Mouse (Mus musculus) Patski (cell line): ENCODE data around the gene Map2k5. TPM values are rescaled to one million over a fixed set of nuclear protein-coding genes. Genes with fewer than 3 reads are reported as not detected.

Experiments
- ATAC-seq: fragments of 100-300 bp; one replicate; pipeline ENCODE4 v1.8.0; 2021
- CTCF ChIA-PET: fragments of 350-600 bp; sonication (Branson Sonifier 250); formaldehyde crosslinking; loops from one replicate; lab custom pipeline; 2022; ENCODE audit warnings: inconsistent platforms; lab: Charles Lee
- POLR2A ChIA-PET: fragments of 350-600 bp; sonication (Branson Sonifier 250); formaldehyde crosslinking; loops from one replicate; lab custom pipeline; 2022; ENCODE audit warnings: antibody characterized with exemption, inconsistent platforms; lab: Charles Lee
- DNase-seq: peaks from one replicate; pipeline ENCODE4 v3.0.0-alpha.2; 2011; ENCODE audit warnings: low read depth, low spot score
- H3K27me3 ChIP-seq: fragments of 371-371 bp; one replicate; pipeline ENCODE4 v1.5.1; 2021
- CTCF ChIP-seq: fragments of 100-300 bp; IDR thresholded peaks from one replicate; pipeline ENCODE4 v1.5.1; 2021
- in situ Hi-C: fragments of 300-500 bp; cut with MboI; formaldehyde crosslinking; loops from 3 replicates; pipeline ENCODE4 v1.11.1; 2018; ENCODE audit warnings: low pct_unique_long_range_greater_than_20kb, mixed read lengths
- polyA plus RNA-seq: library from polyadenylated mRNA; unstranded; gene quantifications from one replicate; pipeline ENCODE4 v1.2.3, GENCODE M21; 2021

Gene Map2k5
- polyA plus RNA-seq, 1 experiment from 2014 or later, result 31.5 TPM

DNA sequence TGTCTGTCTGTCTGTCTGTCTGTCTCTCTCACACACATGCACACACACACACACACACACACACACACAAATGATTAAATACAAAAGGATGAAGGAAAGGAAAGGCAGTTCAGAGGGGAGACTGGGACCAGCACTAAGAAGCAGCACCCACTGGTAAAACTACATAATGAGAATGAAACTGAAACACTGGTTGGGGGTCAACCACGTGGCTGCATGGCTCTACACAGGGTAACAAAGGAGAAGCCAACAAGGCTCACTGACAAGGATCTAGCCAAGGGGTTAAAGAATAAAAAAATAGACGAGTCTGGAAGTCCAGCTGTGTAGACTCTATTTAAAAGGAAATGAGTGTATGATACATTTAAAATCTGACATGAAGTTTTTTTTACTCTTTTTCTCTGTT lies 205.8 kb downstream of the Map2k5 start:
- ChIA-PET POLR2A (no interaction called here), CTCF (no interaction called here)
- ATAC-seq (no peak), DNase-seq (no peak)
- no peaks in the 10 kb centered on the region for H3K27me3 ChIP-seq
- TF ChIP-seq CTCF, result no peak
- in situ Hi-C loops, result no loop called here

DNA sequence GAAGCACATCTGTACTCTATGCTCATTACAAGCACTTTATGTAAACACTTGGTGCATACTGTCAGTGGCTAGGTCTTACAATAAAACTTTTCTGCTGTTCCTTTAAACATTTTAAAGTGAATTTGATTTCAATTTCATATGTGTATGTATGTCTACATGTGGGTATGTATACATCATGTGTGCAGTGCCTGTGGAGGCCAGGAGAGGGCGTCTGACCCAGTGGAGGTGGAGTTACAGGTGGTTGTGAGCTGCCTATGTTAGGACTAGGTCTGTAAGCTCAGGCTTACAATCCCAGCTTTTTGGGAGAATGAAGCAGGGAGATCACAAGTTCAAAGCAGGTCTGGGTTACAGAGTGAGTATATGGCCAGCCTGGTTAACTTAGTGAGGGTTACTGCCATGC lies 208.6 kb downstream of the Map2k5 start:
- no peak for TF ChIP-seq CTCF
- DNase-seq (no peak), ATAC-seq (no peak)
- ChIA-PET POLR2A (interaction anchor here (1.5 kb wide), 1 partner anchor 21 kb away, joined by 3 read pairs; the partner anchor contains the start of gene Skor1), CTCF (no interaction called here)
- in situ Hi-C loops, result no loop called here
- no peaks in the 10 kb centered on the region for H3K27me3 ChIP-seq

DNA sequence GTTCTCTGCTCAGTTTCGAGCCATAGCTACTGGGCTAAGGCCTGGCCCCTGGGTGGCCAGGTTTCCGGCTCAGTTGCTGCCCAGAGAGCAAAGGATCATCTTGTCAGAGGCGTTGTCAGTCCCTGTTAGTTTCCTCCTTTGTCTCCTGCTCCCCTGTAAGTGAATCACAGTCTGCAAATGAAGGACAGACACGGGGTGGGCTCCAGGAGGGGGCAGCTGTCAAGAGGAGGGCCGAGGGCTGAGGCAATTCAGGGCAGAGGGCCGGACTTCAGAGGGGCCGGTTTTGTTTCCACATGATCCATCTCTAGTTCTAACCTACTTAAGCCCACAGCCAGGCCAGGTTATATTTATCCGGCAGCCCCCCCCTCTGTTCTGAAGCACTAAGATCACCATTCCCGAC lies 212.6 kb downstream of the Map2k5 start:
- TF ChIP-seq CTCF, result no peak
- ATAC-seq (no peak), DNase-seq (no peak)
- in situ Hi-C loops, result no loop called here
- ChIA-PET CTCF (no interaction called here), POLR2A (no interaction called here)
- H3K27me3 ChIP-seq, result no peaks in the 10 kb centered on the region

DNA sequence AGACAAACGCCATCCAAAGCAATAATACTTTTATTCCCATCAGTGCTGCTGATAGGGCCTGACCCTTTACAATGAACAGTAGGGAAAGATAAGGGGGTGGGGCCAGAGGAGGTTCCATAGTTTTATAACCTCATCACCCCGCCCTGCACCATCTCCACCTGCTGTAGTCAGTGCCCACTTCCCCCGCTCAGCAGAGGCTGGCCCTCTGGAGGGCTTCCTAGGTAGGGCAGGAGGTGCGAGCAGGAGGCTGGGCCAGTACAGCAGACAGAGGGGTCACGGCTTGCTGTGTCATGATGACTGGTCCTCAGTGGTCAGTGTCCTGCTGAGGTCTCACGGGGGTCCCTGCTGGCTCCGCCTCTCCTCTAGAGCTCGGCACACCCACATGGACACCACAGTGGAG lies 213.9 kb downstream of the Map2k5 start:
- CTCF ChIA-PET, result interaction anchor here (1.1 kb wide), 1 partner anchor 28 kb away, joined by 3 read pairs; no protein-coding TSS in a partner anchor

GRCm38 (mm10) chr9:63151949-63152348 lies 225.8 kb downstream of the Map2k5 start:
- TF ChIP-seq CTCF, result no peak
- H3K27me3 ChIP-seq, result peaks cover 66% of the 10 kb centered on the region
- ChIA-PET POLR2A (interaction anchor here (0.9 kb wide), 1 partner anchor 23 kb away, joined by 3 read pairs; no protein-coding TSS in a partner anchor), CTCF (no interaction called here)
- DNase-seq, result no peak
- in situ Hi-C loops, result no loop called here
- no peak for ATAC-seq

More for the DNA sequence above, 213.9 kb downstream of the Map2k5 start:
- ATAC-seq (no peak), DNase-seq (no peak)
- POLR2A ChIA-PET, result no interaction called here
- in situ Hi-C loops, result no loop called here
- TF ChIP-seq CTCF, result no peak
- H3K27me3 ChIP-seq, result no peaks in the 10 kb centered on the region

- ChIA-PET POLR2A (interaction anchor here (0.9 kb wide), 1 partner anchor 24 kb away, joined by 3 read pairs; no protein-coding TSS in a partner anchor), CTCF (no interaction called here)
- no peak for TF ChIP-seq CTCF
- peaks cover 70% of the 10 kb centered on the region for H3K27me3 ChIP-seq
- ATAC-seq (no peak), DNase-seq (no peak)
- in situ Hi-C loops, result no loop called here
Measured at GRCm38 (mm10) chr9:63151072-63151870, 226.4 kb downstream of the Map2k5 start.

GRCm38 (mm10) chr9:63150086-63150800 lies 227.5 kb downstream of the Map2k5 start:
- in situ Hi-C loops, result no loop called here
- TF ChIP-seq CTCF, result no peak
- ATAC-seq (no peak), DNase-seq (no peak)
- peaks cover 81% of the 10 kb centered on the region for H3K27me3 ChIP-seq
- ChIA-PET POLR2A (no interaction called here), CTCF (no interaction called here)

DNA sequence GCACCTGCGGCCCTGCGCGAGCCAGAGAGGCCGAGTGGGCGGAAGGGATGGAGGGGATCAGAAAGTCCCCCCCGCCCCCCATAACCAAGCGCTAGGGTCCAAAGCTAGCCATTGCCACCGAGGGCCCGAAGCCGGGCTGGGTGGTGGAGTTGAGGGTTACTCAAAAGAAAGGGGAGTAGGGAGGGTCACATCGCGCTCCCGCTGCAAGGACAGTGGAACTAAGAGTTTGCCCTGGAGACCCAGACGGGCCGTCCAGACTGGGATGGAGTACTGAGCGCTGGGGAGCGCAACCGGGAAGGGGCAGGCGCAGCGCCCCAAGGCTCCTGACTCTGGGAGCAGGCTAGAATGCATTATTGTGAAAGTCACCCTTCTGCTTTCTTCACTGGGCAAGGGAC lies 228.3 kb downstream of the Map2k5 start:
- no peak for ATAC-seq
- no peak for DNase-seq
- CTCF ChIA-PET, result no interaction called here
- no peak for TF ChIP-seq CTCF
- POLR2A ChIA-PET, result interaction anchor here (0.6 kb wide), 1 partner anchor 67 kb away, joined by 3 read pairs; no protein-coding TSS in a partner anchor
- in situ Hi-C loops, result no loop called here
- peaks cover 81% of the 10 kb centered on the region for H3K27me3 ChIP-seq

DNA sequence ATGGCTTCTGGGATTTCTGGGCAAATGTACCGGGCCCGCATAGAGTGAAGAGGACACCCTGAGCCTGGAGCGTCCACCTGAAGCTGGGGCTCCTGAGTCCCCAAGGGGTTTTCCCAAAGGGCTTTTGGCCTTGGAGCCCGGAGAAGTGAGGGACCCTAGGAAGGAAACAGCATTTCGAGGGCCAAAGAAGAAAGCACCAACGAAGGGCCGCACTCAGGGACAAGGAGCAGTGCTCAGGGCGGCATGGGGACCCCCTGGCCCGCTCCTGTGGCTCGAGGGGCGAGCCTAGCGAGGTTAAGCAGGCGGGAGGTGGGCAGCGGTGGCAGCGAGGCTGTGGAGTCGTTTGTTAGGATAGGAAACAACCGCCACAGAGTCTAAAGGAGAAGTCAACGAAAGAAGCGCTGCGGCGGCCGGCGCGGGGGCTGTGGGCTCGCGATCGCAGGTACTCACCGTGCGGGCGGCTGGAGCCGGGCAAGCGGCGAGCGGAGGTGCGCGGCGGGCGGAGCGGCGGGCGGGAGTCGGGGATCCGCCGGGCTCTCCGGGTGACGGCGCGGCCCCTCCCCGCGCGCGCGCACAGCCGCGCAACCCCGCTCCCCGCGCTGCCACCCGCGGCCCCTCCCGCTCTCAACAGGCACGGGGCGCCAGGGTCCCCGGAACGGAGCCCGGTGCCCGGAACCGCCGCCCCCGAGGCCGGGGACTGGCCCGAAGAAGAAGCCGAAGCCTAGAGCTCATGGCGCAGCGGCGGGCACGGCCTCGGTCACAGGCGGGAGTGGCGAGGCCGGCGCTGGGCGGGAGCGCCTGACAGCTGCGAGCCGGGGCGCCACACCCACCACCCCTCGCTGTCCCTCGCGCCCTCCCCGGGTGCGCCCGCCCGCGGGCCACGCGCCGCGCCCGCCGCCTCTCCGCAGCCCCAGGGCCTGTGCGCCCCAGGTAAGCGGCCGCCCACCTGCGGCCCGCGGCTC lies 229.0 kb downstream of the Map2k5 start, which contains the start of gene Skor1:
Skor1 (minus strand) TSS at position 552 of the 962 bp plus-strand sequence.
- CTCF ChIA-PET, result no interaction called here
- DNase-seq, result no peak
- TF ChIP-seq CTCF, result no peak
- no peak for ATAC-seq
- H3K27me3 ChIP-seq, result peaks cover 87% of the 10 kb centered on the region
- in situ Hi-C loops, result no loop called here
- POLR2A ChIA-PET, result interaction anchor here (1.4 kb wide), 1 partner anchor 21 kb away, joined by 3 read pairs; no protein-coding TSS in a partner anchor
